Mouse (Mus musculus) kidney, adult 11 months (tissue): ENCODE data around the gene C1rl.
"Not testable (repeated sequence)": the region's sequence is repeated elsewhere in the genome, so short reads cannot be mapped to it uniquely, and the experiment has no call there.

ENCODE experiments used
- DNase-seq: peaks from one replicate; pipeline ENCODE4 v3.0.0; 2022

Gene C1rl

GRCm38 (mm10) chr6:124492842-124493561 is at the start of gene C1rl:
Gene C1rl, plus strand, starts transcription at chr6:124493113.
- DNase-seq = peak; percentile 91

GRCm38 (mm10) chr6:124443338-124443737 is 49.6 kb upstream of the C1rl start:
- DNase-seq = no peak

GRCm38 (mm10) chr6:124446024-124446423 is 46.9 kb upstream of the C1rl start:
- DNase-seq = no peak

GRCm38 (mm10) chr6:124446459-124446858 is 46.5 kb upstream of the C1rl start:
- no peak for DNase-seq

GRCm38 (mm10) chr6:124447356-124447755 is 45.6 kb upstream of the C1rl start:
- no peak for DNase-seq

GRCm38 (mm10) chr6:124448186-124448852 is 44.6 kb upstream of the C1rl start:
- DNase-seq = no peak

- DNase-seq = no peak
These were observed 43.8 kb upstream of the C1rl start for GRCm38 (mm10) chr6:124448959-124449667.

GRCm38 (mm10) chr6:124449668-124450383 is 43.1 kb upstream of the C1rl start:
- no peak for DNase-seq

- DNase-seq = no peak
These were observed 40.9 kb upstream of the C1rl start for GRCm38 (mm10) chr6:124451995-124452394.

GRCm38 (mm10) chr6:124453756-124454155 is 39.2 kb upstream of the C1rl start:
- peak; percentile 59 for DNase-seq

GRCm38 (mm10) chr6:124456243-124456642 is 36.7 kb upstream of the C1rl start:
- no peak for DNase-seq

GRCm38 (mm10) chr6:124457827-124458226 is 35.1 kb upstream of the C1rl start:
- no peak for DNase-seq

- DNase-seq = no peak
These were observed 34.4 kb upstream of the C1rl start for GRCm38 (mm10) chr6:124458505-124458904.

GRCm38 (mm10) chr6:124459388-124459787 is 33.5 kb upstream of the C1rl start:
- no peak for DNase-seq

GRCm38 (mm10) chr6:124463881-124464291 is 29.0 kb upstream of the C1rl start:
- no peak for DNase-seq

- peak; percentile 46 for DNase-seq
These were observed 28.3 kb upstream of the C1rl start, which contains the start of gene Clstn3 for GRCm38 (mm10) chr6:124464305-124465271. Gene Clstn3, minus strand, starts transcription at chr6:124464794.

GRCm38 (mm10) chr6:124465299-124465698 is 27.6 kb upstream of the C1rl start:
- no peak for DNase-seq

- no peak for DNase-seq
These were observed 27.2 kb upstream of the C1rl start for GRCm38 (mm10) chr6:124465729-124466128.

GRCm38 (mm10) chr6:124471121-124471520 is 21.8 kb upstream of the C1rl start:
- no peak for DNase-seq

GRCm38 (mm10) chr6:124471783-124472638 is 20.9 kb upstream of the C1rl start:
- not testable (repeated sequence) for DNase-seq

- peak; percentile 28 for DNase-seq
These were observed 20.1 kb upstream of the C1rl start for GRCm38 (mm10) chr6:124472801-124473200.
